ENCODE assay signal across 28 mouse cellular contexts in the genomic region with DNA sequence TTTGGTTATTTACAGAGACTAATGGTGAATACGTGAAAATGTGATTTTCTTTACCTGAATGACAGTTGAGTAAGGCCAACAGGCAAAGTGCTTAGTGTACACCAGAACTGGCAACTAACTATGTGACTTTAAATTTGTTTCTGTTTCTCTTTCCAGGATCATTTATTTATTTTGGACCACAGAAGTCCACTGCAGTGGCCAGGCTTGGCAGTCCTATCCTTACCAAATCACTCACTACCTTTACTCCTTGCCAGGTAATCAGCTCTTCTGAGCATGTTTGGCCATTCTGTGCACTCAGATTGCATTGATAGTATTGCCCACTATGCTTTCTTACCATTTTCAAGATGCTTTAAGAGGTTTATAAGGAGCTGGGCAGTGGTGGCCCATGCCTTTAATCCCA.
"Had no signal": no experiment of that assay in that cellular context is flagged by ENCODE, and none has a peak within 500 bp of the region (broad histone marks: within the 10 kb centered on the region; RNA-seq: fewer than 3 reads in every experiment).

No protein-coding gene starts in this region.

- H3K9me3 ChIP-seq: embryonic facial prominence, embryonic 10.5 days; embryonic facial prominence, embryonic 12.5 days; embryonic facial prominence, embryonic 13.5 days; embryonic facial prominence, embryonic 15.5 days; forebrain, embryonic 10.5 days; forebrain, embryonic 12.5 days; forebrain, embryonic 13.5 days; forebrain, embryonic 15.5 days had no signal

- H3K27ac ChIP-seq: embryonic facial prominence, embryonic 10.5 days; embryonic facial prominence, embryonic 12.5 days; embryonic facial prominence, embryonic 13.5 days; embryonic facial prominence, embryonic 15.5 days; forebrain, embryonic 10.5 days; forebrain, embryonic 12.5 days; forebrain, embryonic 13.5 days; forebrain, embryonic 15.5 days; gastrocnemius, adult 2 months; heart, adult 2 months had no signal

- H3K4me3 ChIP-seq: embryonic facial prominence, embryonic 10.5 days; embryonic facial prominence, embryonic 12.5 days; embryonic facial prominence, embryonic 13.5 days; embryonic facial prominence, embryonic 15.5 days; erythroblast, embryonic 14.5 days; forebrain, embryonic 10.5 days; forebrain, embryonic 12.5 days; forebrain, embryonic 13.5 days; forebrain, embryonic 15.5 days; gastrocnemius, adult 2 months; heart, adult 2 months had no signal

- ATAC-seq: forebrain, embryonic 13.5 days; forebrain, embryonic 14.5 days; forebrain, embryonic 15.5 days; forebrain, embryonic 16.5 days; forebrain, postnatal 0 days had no signal

- H3K9ac ChIP-seq: embryonic facial prominence, embryonic 12.5 days; embryonic facial prominence, embryonic 13.5 days; embryonic facial prominence, embryonic 15.5 days; forebrain, embryonic 12.5 days; forebrain, embryonic 13.5 days; forebrain, embryonic 15.5 days; forebrain, postnatal 0 days had no signal

- H3K4me2 ChIP-seq: embryonic facial prominence, embryonic 12.5 days; embryonic facial prominence, embryonic 13.5 days; embryonic facial prominence, embryonic 15.5 days; forebrain, embryonic 12.5 days; forebrain, embryonic 13.5 days; forebrain, embryonic 15.5 days had no signal

- H3K36me3 ChIP-seq: embryonic facial prominence, embryonic 10.5 days; embryonic facial prominence, embryonic 12.5 days; embryonic facial prominence, embryonic 13.5 days; embryonic facial prominence, embryonic 15.5 days; forebrain, embryonic 10.5 days; forebrain, embryonic 12.5 days; forebrain, embryonic 15.5 days had no signal

- H3K27me3 ChIP-seq: embryonic facial prominence, embryonic 12.5 days; embryonic facial prominence, embryonic 13.5 days; embryonic facial prominence, embryonic 15.5 days; forebrain, embryonic 12.5 days; forebrain, embryonic 13.5 days; forebrain, embryonic 15.5 days had no signal

- H3K4me1 ChIP-seq: embryonic facial prominence, embryonic 10.5 days; embryonic facial prominence, embryonic 12.5 days; embryonic facial prominence, embryonic 13.5 days; embryonic facial prominence, embryonic 15.5 days; forebrain, embryonic 10.5 days; forebrain, embryonic 12.5 days; forebrain, embryonic 13.5 days; forebrain, embryonic 15.5 days had no signal

- DNase-seq: cerebellum, adult 8-10 months; cerebellum, adult 9-10 months; cerebellum, adult 9-11 months; cerebellum, postnatal 10 days; cerebellum, postnatal 14 days; cerebellum, postnatal 25 days; cerebellum, postnatal 36 days; embryo, embryonic 11 days; forebrain, postnatal 0 days; gastrocnemius, adult 2 months; gastrocnemius, postnatal 10 days; gastrocnemius, postnatal 14 days; gastrocnemius, postnatal 25 days; gastrocnemius, postnatal 36 days; heart, adult 11 months; heart, adult 18-20 months; heart, adult 2 months had no signal
